Mouse (Mus musculus): Measurements from ENCODE around the gene P2rx4.

Gene P2rx4

DNA sequence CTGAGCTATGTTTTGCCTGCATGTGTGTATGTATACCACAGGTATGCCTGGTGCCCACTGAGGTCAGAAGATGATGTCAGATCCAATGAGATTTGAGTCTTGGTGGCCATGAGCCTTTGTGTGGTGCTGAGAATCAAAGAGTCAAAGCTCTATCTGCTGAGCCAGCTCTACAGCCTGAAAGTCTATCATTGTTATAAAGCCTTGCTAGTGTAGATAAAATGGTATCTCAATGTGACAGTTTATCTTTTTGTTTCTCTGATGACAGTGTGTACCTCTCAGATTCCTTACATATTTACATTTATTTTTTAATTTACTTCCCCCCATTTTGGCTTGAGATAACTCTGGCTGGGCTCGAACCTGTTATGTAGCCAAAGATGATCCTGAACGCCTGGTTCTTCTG, 3.8 kb upstream of the P2rx4 start:
- no peak for DNase-seq (ENCODE audit: low spot score in 2 of 2)

DNA sequence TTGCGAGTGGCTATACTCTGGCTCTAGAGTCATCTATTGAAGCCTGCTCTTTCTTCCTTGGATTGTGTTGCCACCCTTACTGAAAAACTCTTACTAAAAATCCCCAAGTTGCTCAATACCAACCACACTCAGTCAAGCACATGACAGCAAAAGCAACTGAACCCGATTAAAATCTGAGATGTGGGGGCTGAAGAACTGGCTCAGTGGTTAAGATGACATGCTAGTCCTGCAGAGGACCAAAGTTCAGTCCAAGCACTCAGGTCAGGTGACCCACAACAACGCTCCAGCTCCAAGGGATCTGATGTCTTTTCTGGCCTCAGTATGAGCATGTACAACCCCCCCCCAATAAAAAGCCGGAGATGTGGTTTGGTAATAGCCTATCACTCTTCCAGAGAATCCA, 2.8 kb upstream of the P2rx4 start:
- no peak for DNase-seq (ENCODE audit: low spot score in 2 of 2)

DNA sequence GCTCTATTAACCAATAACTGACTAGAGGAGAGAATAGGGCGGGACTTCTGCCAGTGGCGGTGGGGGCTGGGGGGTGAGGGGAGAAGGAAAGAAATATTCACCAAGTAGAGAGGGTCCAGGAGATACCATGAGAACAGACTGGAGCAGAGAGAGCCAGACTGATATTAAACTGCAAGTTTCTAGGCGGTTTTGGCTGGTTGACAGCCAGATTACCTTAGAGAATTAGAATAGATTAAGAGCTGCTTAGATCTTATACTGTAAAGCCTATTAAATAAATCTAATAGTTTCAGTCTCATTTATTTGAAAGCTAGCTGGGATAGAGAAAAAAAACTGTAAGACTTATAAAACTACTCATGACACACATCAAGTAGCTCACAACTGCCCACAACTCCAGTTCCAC, 2.2 kb upstream of the P2rx4 start:
- DNase-seq (ENCODE audit: low spot score in 2 of 2): no peak

DNA sequence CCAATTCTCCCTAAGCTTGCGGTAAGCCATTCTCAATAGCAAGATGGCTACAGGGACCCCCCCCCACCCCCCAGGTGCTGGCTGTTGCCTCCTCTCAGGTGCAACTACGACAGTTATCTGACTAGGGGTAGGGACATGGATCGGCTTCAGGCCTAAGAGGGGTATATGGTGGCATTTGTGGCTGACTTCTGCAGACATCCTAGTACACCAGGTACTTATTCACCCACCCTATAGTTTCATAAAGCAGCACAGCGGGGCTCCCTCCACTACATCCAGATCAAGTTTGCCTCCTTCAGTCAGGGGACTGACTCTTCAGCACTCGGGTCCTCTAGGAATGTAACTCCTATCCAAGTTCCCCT, 448 bp upstream of the P2rx4 start:
- DNase-seq (ENCODE audit: low spot score in 2 of 2): no peak

DNA sequence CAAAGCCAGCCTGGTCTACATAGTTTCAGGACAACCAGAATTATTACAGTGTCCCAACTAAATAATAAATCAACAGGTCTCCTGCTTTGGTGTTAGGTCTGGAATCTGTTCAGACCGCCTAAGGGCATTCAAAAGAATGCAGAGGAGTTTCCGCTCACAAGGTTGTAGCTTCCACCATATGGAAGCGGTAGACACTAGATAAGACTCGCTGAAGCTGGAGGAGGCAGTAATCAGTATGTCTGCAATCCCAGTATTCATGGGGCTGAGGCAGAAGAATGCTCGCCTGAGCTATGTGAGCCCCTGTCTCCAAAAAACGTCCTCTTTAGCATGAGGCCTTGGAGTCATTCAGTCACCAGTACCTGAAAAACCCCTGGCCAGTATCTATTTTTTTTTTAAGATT, 1.5 kb downstream of the P2rx4 start:
- DNase-seq (ENCODE audit: low spot score in 2 of 2): no peak

DNA sequence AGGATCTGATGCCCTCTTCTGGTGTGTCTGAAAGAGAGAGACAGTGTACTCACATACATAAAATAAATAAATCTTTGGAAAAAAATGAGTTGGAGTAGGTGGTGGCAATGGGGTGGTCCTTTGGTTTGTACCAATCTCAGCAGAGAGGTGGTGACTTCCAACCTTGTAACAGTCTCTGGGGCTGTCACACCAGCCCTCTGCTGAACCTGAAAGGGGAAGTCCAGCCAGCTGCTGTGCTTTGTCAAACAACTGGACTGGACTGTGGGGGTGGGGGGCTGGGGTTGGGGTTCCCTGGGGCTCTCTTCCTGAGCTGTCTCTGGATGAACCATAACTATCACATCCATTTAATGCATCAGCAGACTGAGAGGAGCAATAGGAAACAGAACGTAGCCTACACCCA, 8.4 kb downstream of the P2rx4 start:
- DNase-seq (ENCODE audit: low spot score in 2 of 2): no peak

DNA sequence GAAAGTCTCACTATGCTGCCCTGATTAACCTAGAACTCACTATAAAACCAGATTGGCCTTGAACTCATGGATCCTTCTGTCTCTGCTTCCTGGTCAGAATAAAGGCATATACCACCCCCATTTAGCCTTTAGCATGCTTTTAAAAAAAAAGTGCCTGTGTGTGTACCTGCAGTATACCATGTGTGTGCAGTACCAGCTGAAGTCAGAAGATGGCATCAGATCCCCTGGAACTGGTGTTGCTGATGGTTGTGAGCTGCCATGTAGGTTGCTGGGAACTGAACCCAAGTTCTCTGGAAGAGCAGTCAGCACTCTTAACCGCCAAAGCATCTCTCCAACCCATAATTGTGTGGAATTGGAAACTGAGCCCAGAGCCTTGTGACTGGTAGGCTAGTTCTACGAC, 9.4 kb downstream of the P2rx4 start:
- peak in 1 of 2 experiments; percentile 21 for DNase-seq (ENCODE audit: low spot score in 2 of 2)

DNA sequence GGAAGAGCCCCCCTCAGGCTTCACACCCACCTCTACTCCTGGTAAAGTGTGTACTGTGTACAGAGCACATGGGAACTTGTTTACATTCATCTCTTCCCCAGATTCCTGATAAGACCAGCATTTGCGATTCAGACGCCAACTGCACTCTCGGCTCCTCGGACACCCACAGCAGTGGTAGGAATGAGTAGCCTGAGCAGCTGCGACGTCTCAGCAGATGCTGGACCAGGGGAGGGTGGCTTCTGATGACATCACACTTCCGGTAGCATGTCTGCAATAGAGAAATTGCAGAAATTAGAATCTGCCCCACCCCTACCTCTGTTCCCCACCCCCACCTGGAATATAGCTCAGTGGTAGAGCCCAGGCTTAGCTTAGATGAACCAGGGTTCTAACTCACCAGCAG, 11.1 kb downstream of the P2rx4 start:
- no peak for DNase-seq (ENCODE audit: low spot score in 2 of 2)

DNA sequence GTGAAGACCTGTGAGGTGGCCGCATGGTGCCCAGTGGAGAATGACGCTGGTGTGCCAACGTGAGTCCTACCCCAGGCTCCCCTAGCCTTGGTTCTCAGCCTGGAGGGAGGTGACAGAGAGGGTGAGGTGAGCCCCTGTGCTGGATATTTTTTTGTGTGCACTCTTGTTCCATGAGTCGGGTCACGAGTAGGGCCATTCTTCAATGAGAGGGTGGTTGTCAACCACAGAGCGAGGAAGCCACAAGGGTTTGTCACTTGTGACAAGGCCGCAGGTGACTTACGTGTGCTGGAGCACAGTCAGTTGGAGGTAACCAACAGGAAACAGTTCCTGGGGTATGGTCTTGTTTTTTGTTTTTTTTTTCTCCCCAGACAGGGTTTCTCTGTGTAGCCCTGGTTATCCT, 11.8 kb downstream of the P2rx4 start:
- DNase-seq (ENCODE audit: low spot score in 2 of 2): peak; percentile 54 to 61

DNA sequence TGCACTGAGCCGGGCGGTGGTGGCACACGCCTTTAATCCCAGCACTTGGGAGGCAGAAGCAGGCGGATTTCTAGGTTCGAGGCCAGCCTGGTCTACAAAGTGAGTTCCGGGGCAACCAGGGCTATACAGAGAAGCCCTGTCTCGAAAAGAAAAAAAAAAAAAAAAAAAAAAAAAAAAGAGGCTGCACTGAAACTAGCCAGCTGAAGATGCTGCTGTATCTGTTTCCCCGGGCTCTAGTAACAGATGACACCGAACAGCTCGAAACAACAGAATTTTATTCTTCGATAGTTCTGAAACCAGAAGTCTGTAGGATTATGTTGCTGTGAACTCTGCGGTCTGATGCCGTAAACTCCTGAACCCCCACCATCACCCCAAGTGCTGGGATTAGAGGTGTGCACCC, 18.1 kb downstream of the P2rx4 start:
- no peak for DNase-seq (ENCODE audit: low spot score in 2 of 2)

DNA sequence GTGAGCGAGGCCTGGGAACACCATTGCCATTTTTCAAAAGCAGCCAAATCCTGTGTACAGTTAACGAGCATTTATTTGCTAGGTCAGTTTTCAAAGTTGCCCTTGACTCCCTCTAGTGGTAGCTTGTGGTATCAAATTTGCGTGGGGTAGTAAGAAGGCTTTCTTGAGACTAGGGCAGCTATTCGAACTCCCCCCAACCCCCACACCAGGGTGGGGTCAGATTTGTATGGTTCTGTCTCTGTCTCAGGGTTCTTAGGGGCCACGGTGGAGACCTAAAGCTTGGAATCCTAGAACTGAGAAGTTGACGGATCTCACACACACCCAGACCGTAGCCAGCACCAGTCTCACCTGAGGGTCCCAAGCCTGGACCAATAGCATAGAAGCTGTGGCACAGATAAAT, 18.7 kb downstream of the P2rx4 start:
- DNase-seq (ENCODE audit: low spot score in 2 of 2): peak; percentile 56 to 70

DNA sequence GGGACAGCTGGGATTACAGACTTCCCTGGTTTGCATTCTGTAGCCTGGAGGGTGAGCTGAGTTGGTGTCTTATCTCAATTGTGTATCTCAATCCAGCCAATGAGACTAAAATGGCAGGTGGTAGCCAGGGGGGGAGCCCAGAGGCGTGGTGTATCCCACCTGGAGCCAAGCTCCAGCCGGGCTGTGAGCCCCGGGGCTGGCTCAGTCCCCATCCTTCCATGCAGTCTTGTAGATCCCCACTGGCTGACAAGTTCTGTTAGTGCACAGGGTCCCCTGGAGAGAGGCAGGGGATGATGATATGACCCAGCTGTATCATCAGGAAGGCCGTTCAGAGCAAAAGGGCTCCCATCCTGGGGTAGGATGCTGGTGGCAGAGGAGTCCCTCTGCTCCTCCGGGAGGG, 19.3 kb downstream of the P2rx4 start:
- no peak for DNase-seq (ENCODE audit: low spot score in 2 of 2)

DNA sequence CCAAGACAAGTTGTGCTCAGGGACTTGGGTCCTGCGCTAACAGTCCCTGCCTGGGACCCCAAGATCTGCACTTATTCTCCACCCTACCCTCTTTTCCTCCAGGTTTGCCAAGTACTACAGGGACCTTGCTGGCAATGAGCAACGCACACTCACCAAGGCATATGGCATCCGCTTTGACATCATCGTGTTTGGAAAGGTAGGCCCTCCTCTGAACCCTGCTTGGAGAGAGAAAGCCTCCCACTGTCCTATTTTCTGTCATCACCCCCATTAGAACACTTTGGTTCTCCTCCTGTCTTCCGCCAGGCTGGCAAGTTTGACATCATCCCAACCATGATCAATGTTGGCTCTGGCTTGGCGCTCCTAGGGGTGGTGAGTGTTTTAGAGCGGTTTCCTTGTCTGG, 19.8 kb downstream of the P2rx4 start:
- no peak for DNase-seq (ENCODE audit: low spot score in 2 of 2)

DNA sequence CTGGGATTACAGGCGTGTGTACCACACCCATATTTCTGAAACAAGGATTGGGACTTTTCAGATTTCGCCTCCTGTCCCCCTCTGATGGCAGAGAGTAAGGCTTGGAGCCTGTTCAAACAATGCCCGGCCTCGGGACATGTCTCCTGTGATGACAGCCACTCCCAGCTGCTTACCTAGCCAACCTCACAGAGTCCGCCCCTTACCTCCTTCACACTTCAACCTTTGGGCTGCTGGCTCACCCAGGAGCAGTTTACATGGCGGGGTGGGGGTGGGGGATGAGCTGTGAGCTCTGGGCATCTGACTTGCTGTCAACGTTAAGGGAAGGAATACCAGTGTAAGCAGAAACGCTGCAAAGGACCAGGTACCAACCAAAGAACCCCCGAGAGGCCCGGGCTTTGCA, 23.4 kb downstream of the P2rx4 start:
- no peak for DNase-seq (ENCODE audit: low spot score in 2 of 2)

DNA sequence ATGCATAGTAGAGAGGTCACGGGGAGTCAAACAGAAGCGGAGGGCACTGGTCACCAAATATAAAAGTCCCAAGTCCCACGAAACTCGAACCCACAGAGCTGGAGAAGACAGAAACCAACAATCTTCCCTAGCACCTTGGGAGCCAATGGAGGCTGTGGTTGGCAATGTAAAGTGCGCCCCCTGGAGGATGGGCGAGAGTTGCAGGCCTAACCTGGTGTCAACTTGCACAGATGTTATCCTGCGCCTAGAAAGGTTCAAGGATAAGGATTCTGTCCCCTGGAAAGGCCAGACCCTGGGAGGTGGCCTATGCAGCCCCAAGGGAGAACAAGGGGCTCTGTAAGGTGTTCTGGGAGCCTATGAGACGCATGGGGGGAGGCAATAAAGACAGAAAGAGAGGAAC, 24.0 kb downstream of the P2rx4 start:
- DNase-seq (ENCODE audit: low spot score in 2 of 2): peak; percentile 59 to 71

DNA sequence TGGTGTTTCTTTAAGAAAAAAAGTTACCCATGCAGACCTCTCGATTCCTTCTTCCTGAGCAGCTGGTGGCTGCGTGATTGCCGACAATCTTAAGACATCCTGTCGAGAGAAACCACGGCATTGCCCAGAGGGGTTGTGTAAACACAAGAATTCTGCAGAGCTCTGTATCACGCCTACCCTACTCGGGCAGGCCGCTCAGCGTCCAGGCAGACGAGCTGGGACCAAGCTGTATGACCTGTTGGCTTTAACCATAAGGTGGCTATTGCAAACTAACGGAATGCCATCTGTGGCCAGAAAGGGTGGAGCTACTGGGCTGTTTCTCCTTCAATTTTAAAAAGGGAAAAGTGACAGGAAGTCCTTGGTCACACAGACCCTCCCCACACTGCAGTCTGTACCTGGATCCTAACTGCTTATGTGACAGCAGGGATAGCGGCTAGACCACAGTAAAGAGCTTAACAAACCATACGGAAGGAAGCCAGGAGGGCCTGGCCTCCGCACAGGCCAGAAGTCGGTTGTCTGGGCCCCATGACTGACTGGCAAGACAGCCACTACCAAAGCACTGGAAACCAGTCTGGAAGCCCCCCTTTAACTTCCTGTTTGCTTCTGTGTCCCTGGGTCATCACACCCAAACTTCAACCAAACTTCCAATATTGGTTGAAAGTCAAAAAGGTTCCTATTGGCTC, 24.8 kb downstream of the P2rx4 start:
- DNase-seq (ENCODE audit: low spot score in 2 of 2): peak; percentile 26 to 33

DNA sequence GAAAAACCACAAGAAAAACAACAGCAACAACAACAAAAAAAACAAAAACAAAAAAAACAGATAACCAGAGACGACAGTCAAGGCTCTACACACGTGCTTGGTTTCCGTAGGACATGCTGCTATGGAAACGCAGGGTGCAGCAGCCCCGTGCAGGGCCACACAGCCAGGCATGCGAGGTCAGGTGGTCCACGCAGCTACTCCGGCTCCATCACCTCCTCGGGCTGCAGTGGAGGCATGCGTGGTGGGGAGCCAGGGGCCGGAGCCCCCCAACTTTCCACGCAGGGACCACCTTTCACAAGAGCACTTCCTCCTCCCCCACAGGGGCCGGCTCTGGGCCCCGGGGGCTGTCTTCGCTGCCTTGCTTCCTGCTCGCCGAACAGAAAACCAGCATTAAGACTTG, 26.5 kb downstream of the P2rx4 start:
- DNase-seq (ENCODE audit: low spot score in 2 of 2): no peak

DNA sequence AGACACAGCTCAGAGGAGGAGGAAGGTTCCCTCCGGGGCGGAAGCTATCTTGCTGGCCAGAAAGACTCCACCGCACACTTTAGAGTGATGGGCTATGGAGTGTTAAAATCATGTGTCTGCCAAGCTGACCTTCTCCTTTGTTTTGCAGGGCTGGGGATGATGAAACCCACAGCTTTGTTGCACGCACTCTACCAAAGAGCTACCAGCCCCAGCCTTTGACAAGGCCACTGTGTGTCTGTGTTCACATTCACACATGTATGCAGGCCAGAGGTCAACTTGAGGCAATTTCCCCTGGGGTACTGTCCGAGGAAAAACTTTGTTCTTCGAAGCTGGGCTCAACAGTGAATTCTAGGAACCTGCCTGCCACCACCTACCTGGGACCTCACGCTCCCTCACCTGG, 28.5 kb downstream of the P2rx4 start:
- no peak for DNase-seq (ENCODE audit: low spot score in 2 of 2)

DNA sequence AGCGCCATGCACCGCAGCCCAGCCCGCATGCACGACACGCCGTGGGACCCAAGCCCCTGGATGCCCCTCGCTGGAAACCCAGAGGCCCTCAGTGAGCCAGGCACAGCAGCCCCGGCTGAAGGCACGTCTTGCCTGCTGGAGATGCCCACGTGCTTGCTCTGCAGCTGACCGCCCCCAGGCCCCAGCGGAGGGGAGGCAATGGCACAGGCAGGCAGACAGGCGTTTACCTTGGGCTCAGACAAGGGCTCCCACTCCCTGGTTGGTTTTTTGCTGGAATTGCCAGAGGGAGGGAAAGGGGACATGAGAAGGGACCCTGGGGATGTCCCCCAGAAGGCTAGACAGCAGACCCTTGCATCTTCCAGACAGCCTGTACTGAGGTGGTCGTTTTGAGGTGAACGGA, 29.4 kb downstream of the P2rx4 start:
- no peak for DNase-seq (ENCODE audit: low spot score in 2 of 2)

DNA sequence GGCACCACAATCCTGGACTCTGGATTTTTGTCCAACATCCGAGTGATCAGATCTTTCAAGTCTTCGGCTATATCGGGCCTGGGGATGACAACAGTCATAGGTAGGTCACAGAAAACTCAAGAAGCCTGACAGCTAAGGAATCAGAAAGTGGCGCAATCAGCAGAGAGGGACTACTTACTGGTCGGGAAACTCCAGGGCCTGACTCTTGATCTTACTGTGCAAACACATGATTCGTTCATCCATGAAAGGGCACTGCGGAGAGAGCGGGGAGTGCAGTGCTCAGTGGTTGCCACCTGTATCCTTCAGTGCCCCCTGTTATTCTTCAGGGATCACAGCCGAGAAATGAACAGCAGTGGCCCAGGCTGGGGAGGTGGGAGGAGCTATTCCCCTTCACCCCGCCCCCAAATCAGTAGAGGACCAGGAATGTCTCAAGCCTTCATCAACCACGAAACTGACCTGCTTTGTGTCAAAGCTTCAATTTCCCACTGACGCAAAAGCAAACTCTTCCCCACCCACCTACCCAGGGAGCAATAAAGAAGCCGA, 36.6 kb downstream of the P2rx4 start:
- no peak for DNase-seq (ENCODE audit: low spot score in 2 of 2)

DNA sequence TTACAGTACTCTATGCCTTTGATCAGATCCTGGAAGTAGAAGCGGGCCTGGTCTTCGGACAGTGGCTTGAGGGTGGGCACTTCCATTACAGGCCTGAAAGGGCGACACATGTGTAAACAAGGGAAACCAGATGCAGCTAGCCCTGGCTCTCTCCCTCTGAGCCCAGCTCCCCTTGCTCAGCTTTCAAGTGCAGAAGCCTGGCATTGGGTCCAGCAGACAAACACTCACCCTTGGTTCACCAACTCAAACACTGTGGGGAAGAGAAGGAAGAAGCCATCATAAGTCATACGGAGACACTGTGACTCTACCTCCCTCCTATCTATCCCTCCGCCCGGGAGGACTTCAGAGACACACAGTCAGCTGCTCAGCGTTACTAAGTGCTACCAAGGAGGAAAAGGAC, 40.6 kb downstream of the P2rx4 start:
- DNase-seq (ENCODE audit: low spot score in 2 of 2): no peak

DNA sequence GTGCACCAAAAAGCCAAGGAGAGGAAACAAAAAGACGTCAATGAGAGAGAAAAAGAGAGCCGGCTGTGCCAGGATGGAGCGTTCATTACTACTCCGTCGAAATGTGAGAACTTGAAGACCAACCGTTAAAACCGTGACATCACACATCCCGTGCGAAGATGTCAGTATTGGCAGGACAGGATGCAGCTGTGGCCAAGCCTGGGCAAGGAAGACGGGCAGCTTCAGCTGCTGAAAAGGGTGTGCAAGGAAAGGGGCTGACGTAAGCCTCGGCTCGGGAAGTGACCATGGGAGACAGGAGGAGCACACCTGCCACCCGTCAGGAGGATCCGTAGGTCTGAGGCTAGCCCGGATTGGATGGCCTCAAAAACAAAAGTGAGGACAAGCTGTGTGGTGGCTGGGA, 47.1 kb downstream of the P2rx4 start:
- no peak for DNase-seq (ENCODE audit: low spot score in 2 of 2)

DNA sequence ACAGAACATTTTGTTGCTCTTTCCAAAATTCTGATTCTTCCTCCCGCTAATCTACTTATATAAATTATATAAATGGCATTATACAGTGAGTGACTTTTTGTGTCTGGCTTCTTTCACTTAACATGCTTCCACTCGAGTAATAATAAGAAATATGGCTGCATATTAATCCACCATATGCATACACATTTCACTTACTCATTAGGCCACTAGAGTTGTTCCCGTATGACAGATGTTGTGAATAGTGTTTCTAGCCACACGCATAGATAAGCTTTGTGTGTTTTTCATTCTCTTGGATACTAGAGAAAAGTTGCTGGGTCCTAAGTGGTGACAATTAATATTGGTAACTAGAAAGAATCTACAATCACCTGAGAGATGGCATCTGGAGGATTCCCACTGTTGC, 48.3 kb downstream of the P2rx4 start:
- DNase-seq (ENCODE audit: low spot score in 2 of 2): no peak

DNA sequence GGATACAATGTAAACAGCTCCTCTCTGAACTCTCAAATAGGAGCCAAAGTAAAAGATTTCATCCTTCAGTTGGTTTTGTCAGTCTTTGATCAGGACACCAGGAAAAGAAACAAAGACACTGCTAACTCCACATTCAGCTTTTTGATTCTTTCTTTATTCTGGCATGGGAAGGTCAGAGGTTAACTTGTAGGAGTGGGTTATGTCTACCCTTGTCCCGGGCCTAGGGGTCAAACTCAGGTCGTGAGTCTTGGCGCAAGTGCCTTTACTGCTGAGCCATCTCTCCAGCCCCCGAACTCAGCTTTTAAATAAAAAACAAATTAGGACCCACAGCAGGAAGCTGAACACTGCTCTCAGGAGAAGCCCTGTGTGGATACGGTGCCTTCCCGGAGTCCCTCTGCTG, 48.8 kb downstream of the P2rx4 start:
- no peak for DNase-seq (ENCODE audit: low spot score in 2 of 2)
